Mouse (Mus musculus) heart, embryonic 10.5 days (tissue): ENCODE results near the gene Depp1. TPM values are rescaled to one million over a fixed set of nuclear protein-coding genes. Genes with fewer than 3 reads are reported as not detected.

Experiments
- DNase-seq: peaks from one replicate; pipeline ENCODE4 v3.0.0-alpha.2; 2017; ENCODE audit warnings: low spot score
- H3K27ac ChIP-seq: fragments of 300-500 bp; sonication (generic); 2 replicates; pipeline ENCODE4 v1.5.1; 2016; ENCODE audit warnings: mild to moderate bottlenecking
- H3K27me3 ChIP-seq: fragments of 300-500 bp; sonication (generic); 2 replicates; pipeline ENCODE4 v1.6.1; 2016; ENCODE audit warnings: mild to moderate bottlenecking; ENCODE audit not compliant: poor library complexity, insufficient read depth, severe bottlenecking
- H3K36me3 ChIP-seq: fragments of 300-500 bp; sonication (generic); 2 replicates; pipeline ENCODE4 v1.6.1; 2016; ENCODE audit warnings: mild to moderate bottlenecking, moderate library complexity
- H3K4me1 ChIP-seq: fragments of 300-500 bp; sonication (generic); 2 replicates; pipeline ENCODE4 v1.6.1; 2016; ENCODE audit warnings: mild to moderate bottlenecking
- H3K4me3 ChIP-seq: fragments of 300-500 bp; sonication (generic); 2 replicates; pipeline ENCODE4 v1.5.1; 2016; ENCODE audit warnings: mild to moderate bottlenecking, moderate library complexity
- H3K9me3 ChIP-seq: fragments of 300-500 bp; sonication (generic); 2 replicates; pipeline ENCODE4 v1.6.1; 2016; ENCODE audit warnings: mild to moderate bottlenecking, moderate library complexity
- WGBS: fragments of 180-500 bp; shearing (Covaris S2); methylation state at CpG from one replicate; pipeline ENCODE4 v1.1.7; 2016; 5-methylcytosine and 5-hydroxymethylcytosine counted together
- polyA plus RNA-seq: library from polyadenylated mRNA; unstranded; fragments of >200 nt; fragmentation: Nextera tagmentation; extraction: Ambion mirVana; gene quantifications from 2 replicates; pipeline ENCODE4 v1.2.1, GENCODE M21; 2016

Gene Depp1
- polyA plus RNA-seq, 1 experiment from 2014 or later = 6.0 TPM

- peaks cover 50% of the 10 kb centered on the region for H3K4me1 ChIP-seq
- 23% methylated on average over 10 of the region's 10 CpGs for WGBS
- H3K9me3 ChIP-seq = no peaks in the 10 kb centered on the region
- peak; percentile 94 for DNase-seq
- H3K36me3 ChIP-seq = no peaks in the 10 kb centered on the region
- no peaks in the 10 kb centered on the region for H3K27me3 ChIP-seq
- H3K27ac ChIP-seq = peak overlapping the region; percentile 91
- H3K4me3 ChIP-seq = no peak overlapping the region
Measured at GRCm38 (mm10) chr6:116635251-116636180, 14.9 kb upstream of the Depp1 start.

GRCm38 (mm10) chr6:116636581-116637235, 13.7 kb upstream of the Depp1 start:
- 78% methylated on average over 9 of the region's 9 CpGs for WGBS
- Histone ChIP-seq H3K4me1 (peaks cover 50% of the 10 kb centered on the region), H3K9me3 (no peaks in the 10 kb centered on the region), H3K27me3 (no peaks in the 10 kb centered on the region), H3K27ac (peak overlapping the region; percentile 91; the same call in 1 of the 2 replicates), H3K36me3 (no peaks in the 10 kb centered on the region), H3K4me3 (no peak overlapping the region)
- DNase-seq = peak; percentile 57

DNA sequence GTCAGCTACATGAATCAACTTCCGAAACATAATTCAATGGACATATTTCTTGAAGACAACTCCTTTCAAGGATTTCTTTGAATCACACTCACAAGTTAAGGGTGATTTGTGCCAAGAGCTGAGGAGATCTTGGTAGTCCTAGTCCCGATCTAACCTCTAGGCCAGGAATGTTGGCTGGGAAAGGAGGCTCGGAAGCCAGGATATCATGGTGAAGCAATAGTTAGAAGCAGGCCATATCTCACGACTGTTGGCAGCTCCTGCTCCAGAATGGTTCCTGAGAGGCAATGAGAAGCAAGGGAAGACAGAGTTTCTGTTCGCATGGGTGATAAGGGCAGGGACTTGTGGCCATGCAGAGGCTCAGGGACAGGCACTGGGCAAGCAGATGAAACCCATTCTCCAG, 12.9 kb upstream of the Depp1 start:
- Histone ChIP-seq H3K4me1 (peaks cover 50% of the 10 kb centered on the region), H3K27ac (peak overlapping the region; percentile 33; the same call in 1 of the 2 replicates)

GRCm38 (mm10) chr6:116638871-116639270, 11.5 kb upstream of the Depp1 start:
- Histone ChIP-seq H3K27ac (0 out of 2 replicates have a peak overlapping the region, but pooled peaks have one; percentile 33), H3K4me1 (peaks cover 52% of the 10 kb centered on the region)
- 75% methylated on average over 2 of the region's 2 CpGs for WGBS

More for the DNA sequence above, 12.9 kb upstream of the Depp1 start:
- Histone ChIP-seq H3K9me3 (no peaks in the 10 kb centered on the region), H3K27me3 (no peaks in the 10 kb centered on the region), H3K4me3 (no peak overlapping the region), H3K36me3 (no peaks in the 10 kb centered on the region)
- WGBS = 71% methylated on average over 5 of the region's 5 CpGs
- DNase-seq = no peak

DNA sequence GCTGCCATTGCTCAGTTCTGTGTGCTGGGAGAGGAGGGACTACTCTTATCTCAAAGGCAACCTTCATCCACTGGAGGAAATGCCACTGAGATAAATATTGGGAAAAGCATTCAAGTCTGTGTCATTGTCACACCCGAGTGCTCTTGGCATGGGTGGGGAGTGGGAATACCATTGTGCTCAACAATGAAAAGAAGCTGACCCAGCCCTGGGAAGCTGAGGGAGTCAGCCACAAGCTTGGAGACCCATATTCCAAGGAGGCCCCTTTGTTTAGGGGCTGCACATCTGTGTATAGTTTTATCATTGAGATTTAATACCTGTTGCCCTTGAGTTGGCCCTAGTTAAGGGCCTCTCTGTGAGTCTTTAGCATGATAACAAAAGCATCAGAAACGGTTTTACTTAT, 10.7 kb upstream of the Depp1 start:
- Histone ChIP-seq H3K4me3 (no peak overlapping the region), H3K27me3 (no peaks in the 10 kb centered on the region), H3K4me1 (peaks cover 55% of the 10 kb centered on the region), H3K9me3 (no peaks in the 10 kb centered on the region), H3K36me3 (no peaks in the 10 kb centered on the region), H3K27ac (peak overlapping the region; percentile 36; the same call in 1 of the 2 replicates)
- 49% methylated on average over 2 of the region's 2 CpGs for WGBS
- no peak for DNase-seq

More at GRCm38 (mm10) chr6:116638871-116639270, 11.5 kb upstream of the Depp1 start:
- H3K36me3 ChIP-seq = no peaks in the 10 kb centered on the region
- no peak for DNase-seq
- H3K9me3 ChIP-seq = no peaks in the 10 kb centered on the region
- no peaks in the 10 kb centered on the region for H3K27me3 ChIP-seq
- H3K4me3 ChIP-seq = no peak overlapping the region

DNA sequence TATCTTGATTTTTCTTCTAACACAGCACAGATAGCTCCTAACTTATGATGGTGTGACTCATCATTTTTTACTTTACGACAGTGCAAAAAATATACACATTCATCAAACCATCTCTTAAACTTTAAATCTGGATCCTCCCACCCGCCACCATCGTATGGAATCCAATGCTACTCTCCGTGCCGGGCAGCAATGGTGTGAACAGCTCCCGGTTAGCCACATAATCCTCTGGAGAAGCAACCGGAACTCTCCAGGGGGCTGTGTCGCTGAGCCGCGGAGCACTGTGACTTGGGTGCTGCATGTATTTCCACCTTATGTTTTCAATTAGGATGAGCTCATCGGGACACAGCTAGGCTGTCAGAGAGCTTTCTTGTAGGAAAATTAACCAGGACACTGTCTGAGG, 7.5 kb upstream of the Depp1 start:
- H3K4me1 ChIP-seq = peaks cover 39% of the 10 kb centered on the region
- WGBS = 78% methylated on average over 11 of the region's 11 CpGs
- no peak overlapping the region for H3K4me3 ChIP-seq
- no peaks in the 10 kb centered on the region for H3K36me3 ChIP-seq
- H3K9me3 ChIP-seq = no peaks in the 10 kb centered on the region
- no peak for DNase-seq
- H3K27ac ChIP-seq = peak overlapping the region; percentile 9; the same call in 1 of the 2 replicates
- no peaks in the 10 kb centered on the region for H3K27me3 ChIP-seq

DNA sequence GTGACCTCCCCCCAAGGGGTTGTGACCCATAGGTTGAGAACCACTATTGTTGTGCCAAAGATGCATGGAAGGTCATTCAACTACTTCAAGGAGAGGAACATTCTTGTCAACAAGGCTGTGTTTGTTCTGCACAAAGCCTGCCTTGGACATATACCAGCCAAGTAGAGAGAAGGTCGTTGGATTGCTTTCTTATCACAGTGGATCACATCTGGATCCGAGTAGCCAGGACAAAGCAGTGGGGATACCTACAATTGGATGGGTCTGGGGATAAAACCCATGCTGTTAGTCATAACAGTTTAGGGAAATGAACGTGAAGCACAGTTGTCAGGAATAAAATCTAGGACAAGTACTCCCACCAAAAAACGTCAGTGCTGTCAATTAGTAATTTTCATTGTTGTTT, 6.5 kb upstream of the Depp1 start:
- Histone ChIP-seq H3K27ac (peak overlapping the region; percentile 78), H3K27me3 (no peaks in the 10 kb centered on the region), H3K4me3 (no peak overlapping the region), H3K4me1 (peaks cover 30% of the 10 kb centered on the region), H3K36me3 (no peaks in the 10 kb centered on the region), H3K9me3 (no peaks in the 10 kb centered on the region)
- 56% methylated on average over 4 of the region's 4 CpGs for WGBS
- DNase-seq = no peak

DNA sequence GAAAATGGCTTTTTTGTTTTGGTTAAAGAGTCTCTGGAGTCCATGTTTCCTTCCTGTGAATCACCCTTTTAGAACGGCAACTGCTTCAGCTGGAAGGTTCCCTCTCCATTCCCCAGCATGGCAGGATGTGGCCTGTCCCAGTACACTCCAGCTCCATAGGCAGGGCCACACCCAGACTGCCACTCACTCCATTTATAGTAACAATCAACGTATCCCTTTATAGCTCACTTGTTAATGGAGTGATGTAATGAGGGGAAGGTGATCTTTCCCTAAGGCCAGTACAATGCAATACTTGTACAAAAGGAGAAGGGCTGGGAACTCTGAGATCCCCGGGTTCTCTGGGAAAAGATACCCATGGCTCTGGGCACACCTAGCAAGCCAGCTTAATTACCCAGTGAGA, 6.1 kb upstream of the Depp1 start:
- Histone ChIP-seq H3K36me3 (no peaks in the 10 kb centered on the region), H3K4me1 (peaks cover 29% of the 10 kb centered on the region), H3K27ac (peak overlapping the region; percentile 78), H3K4me3 (no peak overlapping the region), H3K27me3 (no peaks in the 10 kb centered on the region), H3K9me3 (no peaks in the 10 kb centered on the region)
- 30% methylated on average over 3 of the region's 3 CpGs for WGBS
- no peak for DNase-seq

DNA sequence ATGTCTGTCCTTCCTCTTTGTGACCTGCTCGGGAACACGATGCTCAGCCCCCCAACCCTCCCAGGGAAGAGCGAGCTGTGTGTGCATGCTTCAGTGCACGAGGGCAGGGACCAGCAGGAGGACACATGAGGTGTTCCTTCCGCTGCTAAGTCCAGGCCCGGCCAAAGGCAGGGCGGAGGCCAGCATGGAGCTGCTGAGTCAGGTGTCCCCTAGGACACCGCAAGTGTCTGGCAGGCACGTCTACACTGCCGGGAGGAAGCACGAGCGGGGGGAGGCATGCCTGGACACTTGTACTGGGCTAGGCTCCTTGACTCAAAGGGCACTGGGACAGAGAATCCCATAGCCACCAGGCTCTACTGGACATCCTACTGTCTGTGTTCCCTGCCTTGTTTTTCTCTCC, 2.6 kb upstream of the Depp1 start:
- Histone ChIP-seq H3K9me3 (no peaks in the 10 kb centered on the region), H3K27ac (peak overlapping the region; percentile 36; the same call in 1 of the 2 replicates), H3K4me1 (peaks cover 46% of the 10 kb centered on the region), H3K4me3 (no peak overlapping the region), H3K27me3 (no peaks in the 10 kb centered on the region), H3K36me3 (no peaks in the 10 kb centered on the region)
- 70% methylated on average over 12 of the region's 12 CpGs for WGBS
- no peak for DNase-seq

- Histone ChIP-seq H3K27ac (peak overlapping the region; percentile 83), H3K4me3 (no peak overlapping the region), H3K27me3 (no peaks in the 10 kb centered on the region), H3K9me3 (no peaks in the 10 kb centered on the region), H3K36me3 (no peaks in the 10 kb centered on the region), H3K4me1 (peaks cover 38% of the 10 kb centered on the region)
- WGBS = 76% methylated on average over 7 of the region's 7 CpGs
- no peak for DNase-seq
Measured at GRCm38 (mm10) chr6:116649811-116650210, 598 bp upstream of the Depp1 start.

DNA sequence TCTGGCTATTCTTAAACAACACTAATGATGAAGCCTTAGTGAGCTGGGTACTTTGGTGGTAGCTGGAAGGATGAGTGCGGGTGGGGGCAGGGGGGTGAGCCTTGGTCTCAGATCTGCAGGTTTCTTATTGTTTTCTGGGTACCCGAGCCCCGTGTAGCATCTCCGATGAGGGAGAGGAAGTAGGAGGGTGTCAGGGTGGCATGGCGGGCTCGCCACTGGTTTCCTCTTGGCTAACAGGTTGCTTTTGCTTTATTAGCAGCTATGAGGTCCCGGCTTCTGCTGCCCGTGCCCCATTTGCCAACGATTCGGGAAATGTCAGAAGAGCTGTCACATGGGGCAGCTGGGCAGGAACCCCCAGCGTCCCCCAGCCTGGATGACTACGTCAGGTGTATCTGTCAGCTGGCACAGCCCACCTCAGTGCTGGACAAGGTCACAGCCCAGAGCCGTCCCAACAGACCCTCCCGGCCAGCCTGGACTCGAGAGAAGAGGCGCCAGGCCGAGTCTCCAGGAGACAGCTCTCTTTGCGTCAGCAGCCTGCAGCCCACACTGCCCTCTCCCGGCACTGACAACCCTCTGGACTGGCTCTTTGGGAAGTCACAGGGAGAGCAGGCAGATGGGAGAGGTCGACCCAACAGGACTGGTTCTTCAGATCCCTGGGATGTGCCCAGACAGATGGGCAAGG, 1.2 kb downstream of the Depp1 start:
- H3K4me1 ChIP-seq = peaks cover 41% of the 10 kb centered on the region
- H3K4me3 ChIP-seq = peak overlapping the region; percentile 40
- H3K27me3 ChIP-seq = no peaks in the 10 kb centered on the region
- no peaks in the 10 kb centered on the region for H3K9me3 ChIP-seq
- peak; percentile 82 for DNase-seq
- 63% methylated on average over 20 of the region's 20 CpGs for WGBS
- H3K36me3 ChIP-seq = no peaks in the 10 kb centered on the region
- H3K27ac ChIP-seq = peak overlapping the region; percentile 63

- H3K4me3 ChIP-seq = no peak overlapping the region
- peaks cover 38% of the 10 kb centered on the region for H3K4me1 ChIP-seq
- no peaks in the 10 kb centered on the region for H3K36me3 ChIP-seq
- no peaks in the 10 kb centered on the region for H3K9me3 ChIP-seq
- no peaks in the 10 kb centered on the region for H3K27me3 ChIP-seq
- DNase-seq = no peak
- WGBS = 72% methylated on average over 3 of the region's 3 CpGs
- H3K27ac ChIP-seq = no peak overlapping the region
Measured at GRCm38 (mm10) chr6:116653191-116653590, 2.8 kb downstream of the Depp1 start.
